Mouse (Mus musculus) right cerebral cortex, adult 2 months (tissue): ENCODE data around the gene Olfr316.
"Not testable (repeated sequence)": the region's sequence is repeated elsewhere in the genome, so short reads cannot be mapped to it uniquely, and the experiment has no call there.

Experiments used
- DNase-seq, 2 experiments: peaks; one replicate each; pipeline ENCODE4 v3.0.0; 2021 to 2022; ENCODE audit warnings: low spot score in 2 of 2

Olfr316 gene

GRCm38 (mm10) chr11:58752434-58752833 is at the start of gene Olfr316:
Gene Olfr316 (plus strand): TSS chr11:58752734.
- no peak for DNase-seq

- no peak for DNase-seq
These were observed 43.4 kb upstream of the Olfr316 start for GRCm38 (mm10) chr11:58709086-58709485.

GRCm38 (mm10) chr11:58717723-58718122 is 34.8 kb upstream of the Olfr316 start:
- not testable (repeated sequence) for DNase-seq

GRCm38 (mm10) chr11:58719701-58720100 is 32.8 kb upstream of the Olfr316 start:
- no peak for DNase-seq

- DNase-seq = no peak
These were observed 28.6 kb upstream of the Olfr316 start, which contains the start of gene Olfr318 for GRCm38 (mm10) chr11:58723914-58724313. Gene Olfr318 (minus strand): TSS chr11:58724014.

GRCm38 (mm10) chr11:58727896-58728650 is 24.5 kb upstream of the Olfr316 start:
- DNase-seq = not testable (repeated sequence)

- DNase-seq = peak; percentile 11 to 23
These were observed 19.2 kb upstream of the Olfr316 start for GRCm38 (mm10) chr11:58733372-58733771.

GRCm38 (mm10) chr11:58738792-58739262 is 13.7 kb upstream of the Olfr316 start, which contains the start of gene Olfr317:
Gene Olfr317 (minus strand): TSS chr11:58739212.
- DNase-seq = no peak

GRCm38 (mm10) chr11:58751096-58751495 is 1.4 kb upstream of the Olfr316 start:
- peak; percentile 47 to 62 for DNase-seq

- no peak for DNase-seq
These were observed 20.4 kb downstream of the Olfr316 start, which contains the start of gene Olfr315 for GRCm38 (mm10) chr11:58772888-58773287. Gene Olfr315 (plus strand): TSS chr11:58773188.

GRCm38 (mm10) chr11:58782480-58783089 is 30.1 kb downstream of the Olfr316 start, which contains the start of gene Olfr314:
Gene Olfr314 (plus strand): TSS chr11:58782952.
- no peak for DNase-seq

- no peak for DNase-seq
These were observed 31.6 kb downstream of the Olfr316 start for GRCm38 (mm10) chr11:58784182-58784581.

- no peak for DNase-seq
These were observed 35.1 kb downstream of the Olfr316 start for GRCm38 (mm10) chr11:58787651-58788050.

- no peak for DNase-seq
These were observed 35.8 kb downstream of the Olfr316 start for GRCm38 (mm10) chr11:58788346-58788745.

GRCm38 (mm10) chr11:58789532-58789931 is 37.0 kb downstream of the Olfr316 start:
- DNase-seq = no peak

GRCm38 (mm10) chr11:58790053-58790452 is 37.5 kb downstream of the Olfr316 start:
- DNase-seq = no peak

GRCm38 (mm10) chr11:58790646-58791045 is 38.1 kb downstream of the Olfr316 start:
- no peak for DNase-seq

GRCm38 (mm10) chr11:58795856-58796255 is 43.3 kb downstream of the Olfr316 start:
- no peak for DNase-seq

- peak; percentile 85 to 86 for DNase-seq
These were observed 44.3 kb downstream of the Olfr316 start for GRCm38 (mm10) chr11:58796850-58797249.

- peak; percentile 48 to 53 for DNase-seq
These were observed 47.2 kb downstream of the Olfr316 start for GRCm38 (mm10) chr11:58799747-58800146.

- no peak for DNase-seq
These were observed 49.2 kb downstream of the Olfr316 start, which contains the start of gene Fam183b for GRCm38 (mm10) chr11:58801558-58802228. Gene Fam183b (minus strand): TSS chr11:58801960.

GRCm38 (mm10) chr11:58803871-58804270 is 51.3 kb downstream of the Olfr316 start:
- DNase-seq = no peak
